Mouse (Mus musculus): ENCODE measurements around the gene Mif.

- no peak for TF ChIP-seq POLR2A (IDR thresholded peaks at IDR 0.05; ENCODE audit: borderline replicate concordance, extremely low read depth, low read depth, low read length)
- no peak for TF ChIP-seq CTCF (IDR thresholded peaks at IDR 0.05; ENCODE audit: insufficient read depth, low read length)
Measured at GRCm38 (mm10) chr10:75859107-75859746, 813 bp downstream of the Mif start.
